Mouse (Mus musculus) megakaryocyte, adult 5-6 weeks (primary cell): ENCODE results near the gene Gm43951. TPM values are rescaled to one million over a fixed set of nuclear protein-coding genes. Genes with fewer than 3 reads are reported as not detected.

Experiments used
- ATAC-seq: 2 replicates; pipeline ENCODE4 v1.8.0; 2016; ENCODE audit warnings: mild to moderate bottlenecking, inconsistent platforms; ENCODE audit not compliant: poor library complexity, severe bottlenecking
- total RNA-seq, 2 experiments: library from RNA; stranded (forward) in 1 of 2; stranded (reverse) in 1 of 2; fragments of 153-499, 151-499 nt in 1 of 2; fragments of 221-1000, 200-1000 nt in 1 of 2; gene quantifications; 2 replicates each; pipeline versions ENCODE4 v1.2.3 to v1.2.4; 2015 to 2017

Gene Gm43951
- total RNA-seq (2015) = not detected in 2 replicates
- total RNA-seq (2017) = 0.11 and 0.24 TPM in 2 replicates

GRCm38 (mm10) chr11:72206341-72207203, at the start of gene Gm43951:
TSS of gene Gm43951 (minus strand) at chr11:72206840.
- peak; percentile 26 for ATAC-seq

GRCm38 (mm10) chr11:72256441-72256840, 49.8 kb upstream of the Gm43951 start:
- no peak for ATAC-seq

GRCm38 (mm10) chr11:72255629-72256028, 49.0 kb upstream of the Gm43951 start:
- ATAC-seq = no peak

- no peak for ATAC-seq
Observed at GRCm38 (mm10) chr11:72245196-72245753, 38.6 kb upstream of the Gm43951 start.

GRCm38 (mm10) chr11:72240062-72240860, 33.6 kb upstream of the Gm43951 start:
- no peak for ATAC-seq

GRCm38 (mm10) chr11:72234013-72234412, 27.4 kb upstream of the Gm43951 start:
- ATAC-seq = no peak

- no peak for ATAC-seq
Observed at GRCm38 (mm10) chr11:72232991-72233390, 26.4 kb upstream of the Gm43951 start.

GRCm38 (mm10) chr11:72232068-72232467, 25.4 kb upstream of the Gm43951 start:
- ATAC-seq = no peak

- ATAC-seq = no peak
Observed at GRCm38 (mm10) chr11:72228513-72228912, 21.9 kb upstream of the Gm43951 start.

GRCm38 (mm10) chr11:72226901-72227300, 20.3 kb upstream of the Gm43951 start:
- ATAC-seq = no peak

- no peak for ATAC-seq
Observed at GRCm38 (mm10) chr11:72226020-72226791, 19.6 kb upstream of the Gm43951 start.

GRCm38 (mm10) chr11:72224865-72225264, 18.2 kb upstream of the Gm43951 start:
- peak; percentile 85 for ATAC-seq

- ATAC-seq = no peak
Observed at GRCm38 (mm10) chr11:72223414-72223813, 16.8 kb upstream of the Gm43951 start.

GRCm38 (mm10) chr11:72221278-72221677, 14.6 kb upstream of the Gm43951 start:
- peak; percentile 78 for ATAC-seq

- peak; percentile 44 for ATAC-seq
Observed at GRCm38 (mm10) chr11:72217116-72217515, 10.5 kb upstream of the Gm43951 start.

GRCm38 (mm10) chr11:72215410-72215797, 8.8 kb upstream of the Gm43951 start, which contains the start of gene Med31:
TSS of gene Med31 (minus strand) at chr11:72215592.
- ATAC-seq = peak; percentile 65

- ATAC-seq = peak; percentile 76
Observed at GRCm38 (mm10) chr11:72214591-72215409, 8.2 kb upstream of the Gm43951 start.

- no peak for ATAC-seq
Observed at GRCm38 (mm10) chr11:72207834-72208377, 1.3 kb upstream of the Gm43951 start.

GRCm38 (mm10) chr11:72207204-72207833, 679 bp upstream of the Gm43951 start, which contains the start of the genes 4933427D14Rik and Txndc17:
TSS of gene 4933427D14Rik (minus strand) at chr11:72207459.
TSS of gene Txndc17 (plus strand) at chr11:72207547.
- peak; percentile 90 for ATAC-seq
